Mouse (Mus musculus) heart, adult 8-10 months (tissue): ENCODE measurements around the gene Cd24a. TPM values are rescaled to one million over a fixed set of nuclear protein-coding genes. Genes with fewer than 3 reads are reported as not detected.

Experiments
- DNase-seq: peaks from one replicate; pipeline ENCODE4 v3.0.0; 2022; ENCODE audit warnings: low spot score
- total RNA-seq, 4 experiments: library from RNA; stranded (reverse); gene quantifications; 2 replicates each; pipeline ENCODE4 v1.2.4; 2022

Gene Cd24a
- total RNA-seq, 4 experiments from 2014 or later = 2.2 to 12.2 (median 3.4) TPM

DNA sequence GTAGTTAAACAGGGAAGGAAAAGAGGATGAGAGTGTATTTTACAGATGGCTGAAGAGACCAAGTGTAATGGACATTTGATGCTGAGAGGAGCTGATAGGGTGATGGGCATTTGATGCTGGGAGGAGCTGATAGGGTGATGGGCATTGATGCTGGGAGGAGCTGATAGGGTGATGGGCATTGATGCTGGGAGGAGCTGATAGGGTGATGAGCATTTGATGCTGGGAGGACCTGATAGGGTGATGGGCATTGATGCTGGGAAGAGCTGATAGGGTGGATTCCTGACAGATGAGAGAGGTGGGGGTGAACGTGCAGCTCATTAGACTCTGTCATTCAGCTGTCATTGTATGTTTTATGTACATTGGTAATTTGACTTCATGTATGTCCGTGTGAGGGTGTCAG is 47.5 kb downstream of the Cd24a start:
- no peak for DNase-seq

DNA sequence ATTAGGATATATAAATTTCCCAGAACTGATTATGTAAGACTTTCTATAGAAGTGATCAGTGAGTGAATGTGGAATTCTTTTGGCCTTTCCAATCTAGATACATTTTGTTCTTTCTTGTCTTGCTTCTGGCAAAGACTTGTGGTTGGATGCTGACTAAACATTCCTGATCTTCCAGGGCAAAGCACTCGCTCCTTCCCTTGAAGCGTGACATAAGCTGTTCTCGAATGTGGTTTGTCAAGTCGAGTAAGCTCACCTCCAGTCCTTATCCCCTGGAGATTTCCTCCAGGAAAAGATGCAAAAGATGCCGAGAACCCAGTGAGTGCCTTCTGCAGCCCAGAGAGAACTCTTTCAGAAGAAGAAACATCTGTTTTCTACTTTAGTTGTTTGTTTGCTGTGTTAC is 51.1 kb downstream of the Cd24a start:
- DNase-seq = no peak

DNA sequence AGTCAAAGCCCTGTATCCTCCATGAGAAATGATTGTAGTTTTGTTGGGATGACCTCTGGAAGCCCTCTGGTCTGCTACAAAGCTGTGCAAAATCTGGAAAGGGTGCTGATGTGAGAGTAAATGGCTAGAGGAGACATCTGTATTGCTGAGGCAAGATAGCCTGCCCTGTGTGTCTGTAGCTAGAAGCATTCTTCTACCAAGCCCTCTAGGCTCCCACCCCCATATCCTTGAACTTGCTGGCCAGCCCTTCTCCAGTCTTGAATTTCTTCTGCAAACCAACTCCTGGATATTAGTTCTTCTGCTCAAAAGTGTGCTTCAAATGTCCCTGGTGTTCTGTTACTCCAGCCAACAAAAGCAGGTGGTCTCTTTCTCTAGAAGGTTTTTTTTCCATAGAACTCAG is 51.8 kb downstream of the Cd24a start:
- no peak for DNase-seq

DNA sequence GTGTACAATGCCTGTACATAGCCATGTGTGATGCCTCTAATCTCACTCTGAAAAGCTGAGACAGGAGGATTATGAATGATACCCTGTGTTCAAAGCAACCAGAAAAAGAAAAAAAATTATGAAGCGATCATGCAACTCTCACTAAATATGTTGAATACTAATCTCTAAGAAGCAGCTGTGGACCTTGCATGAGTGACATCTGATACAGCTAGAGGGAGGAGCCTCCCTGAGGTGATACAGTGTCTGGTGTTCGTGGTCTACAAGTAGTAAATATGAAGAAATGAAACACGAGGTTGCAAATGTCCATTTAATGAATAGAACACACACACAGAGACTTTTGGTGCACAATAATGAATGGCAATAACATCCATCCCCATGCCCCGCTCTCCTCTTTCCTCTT is 52.5 kb downstream of the Cd24a start:
- no peak for DNase-seq

DNA sequence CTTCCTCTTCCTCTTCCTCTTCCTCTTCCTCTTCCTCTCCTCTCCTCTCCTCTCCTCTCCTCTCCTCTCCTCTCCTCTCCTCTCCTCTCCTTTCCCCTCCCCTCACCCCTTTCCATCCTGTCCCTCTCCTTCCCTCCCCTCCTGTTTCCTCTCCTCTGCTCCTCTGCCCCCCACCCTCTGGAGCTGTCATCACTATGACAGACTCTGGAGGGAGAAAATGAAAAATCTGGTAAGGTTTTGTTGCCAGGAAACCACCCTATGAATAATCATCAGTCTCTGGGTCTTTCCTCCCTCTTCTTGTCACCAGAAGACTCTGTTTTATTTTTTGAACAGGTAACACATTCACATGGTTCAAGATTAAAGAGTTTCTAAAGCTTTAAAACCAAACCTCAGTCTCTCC is 53.0 kb downstream of the Cd24a start:
- no peak for DNase-seq

DNA sequence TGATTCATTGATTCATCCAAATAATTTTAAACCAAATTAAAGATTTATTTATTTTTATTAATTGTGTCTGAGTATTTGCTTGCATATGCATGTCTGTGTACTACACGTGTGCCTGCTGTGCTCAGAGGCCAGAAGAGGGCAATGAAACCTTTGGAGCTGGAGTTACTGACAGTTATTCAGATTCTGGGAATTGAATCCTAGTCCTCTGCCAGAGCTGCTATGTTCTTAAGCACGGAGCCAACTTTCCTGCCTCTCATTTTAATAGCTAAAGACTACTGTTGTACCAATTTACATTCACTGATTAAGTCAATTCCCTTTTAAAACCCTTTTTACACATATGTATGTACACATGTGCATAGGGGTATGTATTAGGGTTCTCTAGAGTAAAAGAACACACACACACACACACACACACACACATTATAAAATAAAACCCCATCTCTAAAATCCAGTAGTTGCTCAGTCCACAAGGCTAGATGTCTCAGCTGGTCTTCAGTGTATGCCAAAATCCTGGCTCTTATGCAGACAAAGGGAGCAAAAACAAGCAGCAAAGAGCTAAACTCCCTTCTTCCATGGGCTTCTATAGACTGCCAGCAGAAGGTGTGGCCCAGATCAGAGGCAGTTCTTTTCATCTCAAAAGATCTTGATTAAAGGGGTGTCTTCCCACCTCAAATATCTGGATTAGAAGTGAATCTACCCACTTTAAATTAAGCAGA is 53.7 kb downstream of the Cd24a start:
- no peak for DNase-seq

DNA sequence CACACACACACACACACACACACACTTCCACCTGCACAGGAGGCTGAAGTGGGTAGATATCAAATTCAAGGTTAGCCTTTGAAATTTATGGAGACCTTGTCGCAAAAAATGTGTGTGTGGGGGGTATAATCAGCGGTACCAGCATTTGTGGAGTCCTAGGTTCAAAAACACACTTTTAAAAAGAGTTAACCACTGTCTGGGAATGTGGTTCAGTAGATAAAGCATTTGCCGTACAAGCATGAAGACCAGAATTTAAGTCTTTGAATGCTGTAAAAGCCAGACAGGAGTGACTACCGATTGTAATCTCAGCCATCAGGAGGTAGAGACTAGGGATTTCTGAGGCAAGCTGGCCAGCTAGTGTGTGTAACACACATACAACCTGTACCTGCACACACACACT is 55.0 kb downstream of the Cd24a start:
- no peak for DNase-seq

Other genes with a start within 250 kb of the Cd24a start
- 1 to 10 TPM; 6.2 to 9.1 (median 6.8) TPM for gene Bend3, start 99.5 kb upstream of the Cd24a start, total RNA-seq
- gene Gm9803, start 54.2 kb upstream of the Cd24a start, total RNA-seq = 10 to 100 TPM in 1 of 4 experiments, 1 to 10 TPM in 2, not detected in 1; 3.6 to 16.9 (median 7.9) TPM
- 100 to 1,000 TPM; 108 to 122 (median 117) TPM for gene 1700021F05Rik, start 37.3 kb upstream of the Cd24a start, total RNA-seq